Mouse (Mus musculus): ENCODE results near the gene Chrna9. TPM values are rescaled to one million over a fixed set of nuclear protein-coding genes. Genes with fewer than 3 reads are reported as not detected.
A peak's percentile ranks its signal among the peaks of the same experiment; 100 is the strongest.

The Chrna9 gene
- polyA plus RNA-seq, 1 experiment from 2014 or later = 0.13 TPM

GRCm38 (mm10) chr5:65951513-65951909 is 16.8 kb downstream of the Chrna9 start:
- H3K36me3 ChIP-seq (ENCODE audit: insufficient read depth, low read length) = no peaks in the 10 kb centered on the region
- no peaks in the 10 kb centered on the region for H3K9me3 ChIP-seq (replicated peaks; ENCODE audit: low read length)
- peak; percentile 49 for TF ChIP-seq CTCF (IDR thresholded peaks at IDR 0.05; ENCODE audit: low read depth)
- 75% methylated on average over 4 of the region's 4 CpGs for WGBS
- H3K4me3 ChIP-seq (replicated peaks; ENCODE audit: low read depth, low read length) = no peak overlapping the region
- DNase-seq (ENCODE audit: low spot score) (no peak), ATAC-seq (replicated peaks; ENCODE audit: low FRiP score, low read depth) (no peak)
- H3K27me3 ChIP-seq (ENCODE audit: insufficient read depth, low read length) = no peaks in the 10 kb centered on the region
- no peak overlapping the region for H3K27ac ChIP-seq
- H3K4me1 ChIP-seq (replicated peaks; ENCODE audit: insufficient read depth, low read length) = 0 out of 2 replicates have a peak, but pooled peaks cover 2% of the 10 kb centered on the region
- no peak overlapping the region for H3K9ac ChIP-seq (ENCODE audit: low read depth, low read length)
- no peak overlapping the region for H3K4me2 ChIP-seq (ENCODE audit: low read length)

DNA sequence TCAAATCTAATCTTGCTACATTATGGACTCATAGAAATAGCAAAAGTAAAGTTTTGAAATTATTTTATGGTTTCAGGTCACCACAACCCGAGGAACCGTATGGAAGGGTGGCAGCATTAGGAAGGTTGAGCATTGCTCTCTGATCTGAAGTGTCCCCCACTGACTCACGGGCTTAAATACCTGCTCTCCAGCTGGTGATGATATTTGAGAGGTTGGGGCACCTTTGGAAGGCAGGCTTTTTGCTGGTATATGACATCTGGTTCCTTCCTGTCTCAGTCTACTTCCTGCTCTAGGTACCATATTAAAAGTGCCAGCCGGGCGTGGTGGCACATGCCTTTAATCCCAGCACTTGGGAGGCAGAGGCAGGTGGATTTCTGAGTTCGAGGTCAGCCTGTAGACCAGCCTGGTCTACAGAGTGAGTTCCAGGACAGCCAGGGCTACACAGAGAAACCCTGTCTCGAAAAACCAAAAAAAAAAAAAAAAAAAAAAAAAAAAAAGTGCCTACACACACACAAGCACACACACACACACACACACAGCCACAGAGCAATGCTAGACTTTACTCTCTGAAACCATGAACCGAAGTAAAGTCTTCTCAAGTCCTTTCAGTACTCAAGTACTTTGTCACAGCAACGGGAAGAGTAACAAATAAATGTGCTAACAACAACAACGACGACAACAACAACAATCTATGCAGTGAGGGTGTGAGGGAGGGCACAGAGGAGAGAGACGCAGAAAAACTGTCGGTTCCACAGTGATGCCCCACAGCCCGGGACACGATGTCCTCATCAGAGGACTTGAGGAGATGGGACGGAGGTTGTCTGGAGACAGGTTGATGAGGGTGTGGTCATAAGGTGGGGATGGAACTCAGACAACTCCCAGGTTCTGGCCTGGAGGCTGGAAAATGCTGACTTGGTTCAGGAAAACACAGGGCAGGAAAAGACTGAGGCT is 19.7 kb downstream of the Chrna9 start:
- no peaks in the 10 kb centered on the region for H3K27me3 ChIP-seq (ENCODE audit: insufficient read depth, low read length)
- H3K9ac ChIP-seq (ENCODE audit: low read depth, low read length) = no peak overlapping the region
- no peak overlapping the region for H3K4me2 ChIP-seq (ENCODE audit: low read length)
- H3K27ac ChIP-seq = no peak overlapping the region
- H3K9me3 ChIP-seq (replicated peaks; ENCODE audit: low read length) = no peaks in the 10 kb centered on the region
- DNase-seq (ENCODE audit: low spot score) (no peak), ATAC-seq (replicated peaks; ENCODE audit: low FRiP score, low read depth) (no peak)
- WGBS = 95% methylated on average over 16 of the region's 16 CpGs
- no peaks in the 10 kb centered on the region for H3K36me3 ChIP-seq (ENCODE audit: insufficient read depth, low read length)
- H3K4me3 ChIP-seq (replicated peaks; ENCODE audit: low read depth, low read length) = no peak overlapping the region
- TF ChIP-seq CTCF (IDR thresholded peaks at IDR 0.05; ENCODE audit: low read depth) = no peak
- H3K4me1 ChIP-seq (replicated peaks; ENCODE audit: insufficient read depth, low read length) = 0 out of 2 replicates have a peak, but pooled peaks cover 2% of the 10 kb centered on the region

DNA sequence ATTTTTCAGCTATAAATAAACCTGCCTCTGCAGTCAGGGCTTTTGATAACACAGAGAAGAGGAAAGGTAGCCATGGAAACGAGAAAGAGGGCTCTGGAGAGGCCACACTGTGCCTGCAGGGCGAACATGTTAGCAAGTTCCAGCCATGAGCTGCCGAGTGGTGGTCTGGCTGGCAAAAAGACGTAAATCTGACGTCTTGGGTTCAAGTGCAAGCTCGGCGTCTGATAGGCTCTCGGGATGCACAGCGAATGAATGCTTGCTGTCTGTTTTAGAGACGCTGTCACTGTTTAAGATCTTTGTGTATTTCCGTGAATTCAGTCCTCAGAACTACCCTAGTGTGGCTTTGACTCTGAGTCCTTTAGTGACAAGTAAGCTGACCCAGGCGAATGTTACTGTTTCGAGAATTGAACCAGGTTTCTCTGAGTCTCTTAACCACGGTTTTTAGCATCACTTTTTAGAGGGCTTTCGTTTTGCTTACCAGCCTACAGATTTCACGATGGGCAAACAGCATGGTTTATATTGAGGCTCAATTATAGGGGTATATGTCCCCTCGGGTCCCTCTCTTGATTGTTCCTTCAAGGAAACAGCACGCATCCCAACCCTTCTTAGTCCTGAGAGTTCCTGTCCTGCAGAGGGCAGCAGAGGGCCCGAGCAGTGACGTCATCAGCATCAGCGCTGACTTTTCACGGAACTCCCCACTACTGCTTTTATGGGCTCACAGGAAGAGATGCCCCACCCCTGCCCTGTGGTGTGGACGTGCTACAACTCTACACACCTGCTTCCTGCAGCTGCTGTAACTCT is 20.8 kb downstream of the Chrna9 start:
- ATAC-seq (replicated peaks; ENCODE audit: low FRiP score, low read depth) = peak; percentile 45; the same call in 1 of the 2 replicates
- Histone ChIP-seq H3K36me3 (ENCODE audit: insufficient read depth, low read length) (no peaks in the 10 kb centered on the region), H3K4me2 (ENCODE audit: low read length) (peak overlapping the region; percentile 50), H3K9ac (ENCODE audit: low read depth, low read length) (peak overlapping the region; percentile 37; the same call in 1 of the 2 replicates), H3K9me3 (replicated peaks; ENCODE audit: low read length) (no peaks in the 10 kb centered on the region), H3K4me1 (replicated peaks; ENCODE audit: insufficient read depth, low read length) (0 out of 2 replicates have a peak, but pooled peaks cover 2% of the 10 kb centered on the region), H3K27ac (no peak overlapping the region), H3K27me3 (ENCODE audit: insufficient read depth, low read length) (no peaks in the 10 kb centered on the region), H3K4me3 (replicated peaks; ENCODE audit: low read depth, low read length) (peak overlapping the region; percentile 21; the same call in 1 of the 2 replicates)
- peak; percentile 89 for TF ChIP-seq CTCF (IDR thresholded peaks at IDR 0.05; ENCODE audit: low read depth)
- WGBS = 45% methylated on average over 23 of the region's 23 CpGs
- peak; percentile 88 for DNase-seq (ENCODE audit: low spot score)

DNA sequence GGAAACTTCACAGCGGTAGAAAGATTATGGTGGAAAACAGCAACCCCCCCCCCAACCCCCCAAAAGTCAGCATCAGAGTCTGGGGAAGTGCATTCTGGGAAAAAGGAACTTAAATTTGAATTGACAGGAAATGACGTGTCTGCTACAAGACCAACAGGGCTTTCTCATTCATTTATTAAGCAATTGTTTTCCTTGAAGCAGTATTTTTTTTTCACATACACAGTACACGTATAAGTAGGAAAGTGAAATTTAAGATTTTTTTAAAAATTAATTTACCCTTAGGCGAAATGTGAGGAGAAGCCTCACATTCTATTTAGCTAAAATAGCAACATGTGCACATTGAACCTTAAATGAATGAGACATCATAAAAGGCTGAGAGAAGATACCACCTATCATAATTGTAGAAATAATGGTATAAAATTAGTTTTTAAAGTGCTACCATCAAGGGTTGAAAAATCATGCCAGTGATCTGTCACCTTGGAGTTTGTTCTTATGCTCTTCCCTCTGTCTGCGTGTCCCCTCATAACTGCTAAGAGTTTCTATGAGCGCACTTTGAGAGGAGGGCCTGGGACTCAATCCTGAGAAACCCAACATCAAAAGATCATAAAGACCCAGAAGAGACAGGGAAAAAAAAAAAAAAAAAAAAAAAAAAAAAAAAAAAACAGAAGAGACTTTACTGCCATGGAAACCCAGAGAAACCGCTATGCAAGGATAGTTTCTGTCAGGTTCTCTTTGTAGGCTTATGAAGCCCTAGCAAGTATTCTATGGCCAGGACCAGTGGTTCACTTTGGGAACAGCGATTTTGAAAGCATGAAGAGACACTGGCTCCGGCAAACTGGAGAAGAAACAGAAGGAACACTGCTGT is 21.7 kb downstream of the Chrna9 start:
- TF ChIP-seq CTCF (IDR thresholded peaks at IDR 0.05; ENCODE audit: low read depth) = no peak
- peak overlapping the region; percentile 21; the same call in 1 of the 2 replicates for H3K4me3 ChIP-seq (replicated peaks; ENCODE audit: low read depth, low read length)
- no peaks in the 10 kb centered on the region for H3K27me3 ChIP-seq (ENCODE audit: insufficient read depth, low read length)
- H3K4me1 ChIP-seq (replicated peaks; ENCODE audit: insufficient read depth, low read length) = 0 out of 2 replicates have a peak, but pooled peaks cover 2% of the 10 kb centered on the region
- H3K9me3 ChIP-seq (replicated peaks; ENCODE audit: low read length) = no peaks in the 10 kb centered on the region
- H3K4me2 ChIP-seq (ENCODE audit: low read length) = peak overlapping the region; percentile 50
- peak overlapping the region; percentile 37; the same call in 1 of the 2 replicates for H3K9ac ChIP-seq (ENCODE audit: low read depth, low read length)
- WGBS = 78% methylated on average over 9 of the region's 9 CpGs
- DNase-seq (ENCODE audit: low spot score) (no peak), ATAC-seq (replicated peaks; ENCODE audit: low FRiP score, low read depth) (no peak)
- H3K36me3 ChIP-seq (ENCODE audit: insufficient read depth, low read length) = no peaks in the 10 kb centered on the region
- no peak overlapping the region for H3K27ac ChIP-seq

GRCm38 (mm10) chr5:65958597-65958996 is 23.9 kb downstream of the Chrna9 start:
- no peak overlapping the region for H3K9ac ChIP-seq (ENCODE audit: low read depth, low read length)
- H3K4me3 ChIP-seq (replicated peaks; ENCODE audit: low read depth, low read length) = no peak overlapping the region
- ATAC-seq (replicated peaks; ENCODE audit: low FRiP score, low read depth) (no peak), DNase-seq (ENCODE audit: low spot score) (peak; percentile 77)
- no peak overlapping the region for H3K4me2 ChIP-seq (ENCODE audit: low read length)
- no peak overlapping the region for H3K27ac ChIP-seq
- no peaks in the 10 kb centered on the region for H3K36me3 ChIP-seq (ENCODE audit: insufficient read depth, low read length)
- TF ChIP-seq CTCF (IDR thresholded peaks at IDR 0.05; ENCODE audit: low read depth) = peak; percentile 79
- no peaks in the 10 kb centered on the region for H3K27me3 ChIP-seq (ENCODE audit: insufficient read depth, low read length)
- no peaks in the 10 kb centered on the region for H3K9me3 ChIP-seq (replicated peaks; ENCODE audit: low read length)
- 0 out of 2 replicates have a peak, but pooled peaks cover 2% of the 10 kb centered on the region for H3K4me1 ChIP-seq (replicated peaks; ENCODE audit: insufficient read depth, low read length)
- WGBS = 1% methylated on average over 4 of the region's 4 CpGs

Measured in kidney, postnatal 0 days (tissue).